Mouse (Mus musculus): ENCODE measurements around the gene Sgms1. TPM values are rescaled to one million over a fixed set of nuclear protein-coding genes. Genes with fewer than 3 reads are reported as not detected.

Gene Sgms1
- total and polyA plus RNA-seq, 2 experiments from 2014 or later: 21.3 to 28.4 TPM

DNA sequence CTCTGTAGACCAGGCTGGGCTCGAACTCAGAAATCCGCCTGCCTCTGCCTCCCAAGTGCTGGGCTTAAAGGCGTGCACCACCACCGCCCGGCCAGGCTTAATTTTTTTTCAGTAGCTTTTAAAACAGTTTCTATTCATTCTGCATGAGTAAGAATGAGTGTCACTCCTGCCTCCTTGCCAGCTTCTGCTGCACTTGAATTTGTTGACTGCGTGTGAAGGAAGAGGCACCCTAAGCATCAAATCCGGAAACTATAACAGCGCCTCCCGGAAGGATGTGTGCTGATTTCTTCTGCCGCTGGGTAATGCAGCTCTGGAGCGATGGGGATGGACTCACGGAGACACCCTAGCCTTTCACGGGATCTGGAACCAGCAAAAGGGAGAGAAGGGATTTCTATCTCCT is 5.3 kb upstream of the Sgms1 start:
- no peak overlapping the region for H3K9ac ChIP-seq (replicated peaks; ENCODE audit: low read length, poor library complexity, severe bottlenecking)
- no peaks in the 10 kb centered on the region for H3K27me3 ChIP-seq (ENCODE audit: insufficient read depth, low read length)
- ATAC-seq (ENCODE audit: low FRiP score) (no peak), DNase-seq (ENCODE audit: low spot score) (no peak)
- no peaks in the 10 kb centered on the region for H3K9me3 ChIP-seq (ENCODE audit: low read length)
- H3K36me3 ChIP-seq (ENCODE audit: insufficient read depth, low read length): no peaks in the 10 kb centered on the region
- H3K4me3 ChIP-seq (ENCODE audit: low read depth, low read length): no peak overlapping the region
- no peaks in the 10 kb centered on the region for H3K4me1 ChIP-seq (ENCODE audit: insufficient read depth, low read length)
- no peak overlapping the region for H3K27ac ChIP-seq (ENCODE audit: low read depth, low read length)
- no peak for TF ChIP-seq CTCF (IDR thresholded peaks at IDR 0.05)
- no peak overlapping the region for H3K4me2 ChIP-seq (ENCODE audit: low read depth, low read length, poor library complexity, severe bottlenecking)
- WGBS: 96% methylated on average over 13 of the region's 13 CpGs

DNA sequence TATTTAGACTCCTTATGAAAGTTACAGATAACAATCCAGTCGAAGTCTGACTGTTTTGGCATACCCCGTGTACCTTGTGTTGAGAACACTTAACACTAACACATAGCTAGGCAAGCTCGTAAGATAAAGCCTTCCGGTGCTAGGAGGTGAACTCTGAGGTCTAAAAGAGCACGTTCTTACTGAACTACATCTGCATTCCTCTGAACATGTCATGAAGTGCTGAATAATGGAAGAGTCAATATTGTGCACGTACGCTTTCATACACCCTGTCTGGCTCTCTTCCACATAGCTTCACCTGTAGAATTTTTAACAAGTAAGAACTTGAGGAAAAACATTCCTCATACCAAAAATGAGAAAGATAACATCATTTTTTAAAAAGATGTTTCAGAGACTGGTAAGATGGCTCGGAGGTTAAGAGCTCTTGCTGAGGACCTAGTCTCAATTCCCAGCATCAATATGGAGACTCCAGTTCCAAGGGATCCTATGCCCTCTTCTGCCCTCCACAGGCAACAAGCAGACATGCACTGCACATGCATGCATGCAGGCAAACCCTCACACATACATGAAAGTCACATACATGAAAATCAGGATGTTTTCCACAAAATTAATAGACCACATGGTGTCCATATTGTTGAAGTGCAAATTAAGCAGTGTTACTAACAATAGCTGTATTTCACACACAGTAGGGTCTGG is 4.4 kb upstream of the Sgms1 start:
- DNase-seq (ENCODE audit: low spot score) (no peak), ATAC-seq (ENCODE audit: low FRiP score) (no peak)
- WGBS: 94% methylated on average over 8 of the region's 8 CpGs

DNA sequence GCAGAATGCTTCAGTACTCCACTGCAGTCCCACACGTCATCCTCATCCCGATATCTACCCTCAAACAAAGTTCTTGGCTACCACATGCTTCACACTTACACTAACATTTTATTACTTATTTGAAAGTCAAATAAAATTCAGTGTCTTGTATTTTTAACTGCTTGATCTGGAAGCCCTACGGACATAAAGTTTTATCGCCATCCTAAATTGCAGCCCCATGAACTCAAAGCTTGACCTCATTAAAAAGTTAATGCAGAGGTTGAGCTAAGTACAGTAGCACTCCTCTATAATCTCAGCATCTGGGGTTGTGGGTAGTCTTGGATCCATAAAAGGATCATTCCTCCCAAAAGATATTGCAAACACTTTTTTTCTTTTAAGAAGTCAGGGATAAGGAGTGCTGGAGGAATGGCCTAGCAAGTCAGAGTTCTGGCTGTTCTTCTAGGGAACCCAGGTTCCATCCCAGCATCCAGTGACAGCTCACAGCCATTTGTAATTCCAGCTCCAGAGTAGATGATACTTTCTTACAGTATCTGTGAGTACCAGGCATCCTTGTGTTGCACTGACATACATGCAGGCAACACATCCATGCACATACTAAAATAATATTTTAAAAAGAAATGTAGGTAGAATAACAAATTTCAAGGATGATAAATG is 3.7 kb upstream of the Sgms1 start:
- WGBS: 93% methylated on average over 4 of the region's 4 CpGs
- no peak for ATAC-seq (ENCODE audit: low FRiP score)

More for the DNA sequence above, 4.4 kb upstream of the Sgms1 start:
- no peak for TF ChIP-seq CTCF (IDR thresholded peaks at IDR 0.05)
- Histone ChIP-seq H3K36me3 (ENCODE audit: insufficient read depth, low read length) (no peaks in the 10 kb centered on the region), H3K4me2 (ENCODE audit: low read depth, low read length, poor library complexity, severe bottlenecking) (no peak overlapping the region), H3K9me3 (ENCODE audit: low read length) (no peaks in the 10 kb centered on the region), H3K4me3 (ENCODE audit: low read depth, low read length) (no peak overlapping the region), H3K27ac (ENCODE audit: low read depth, low read length) (no peak overlapping the region), H3K27me3 (ENCODE audit: insufficient read depth, low read length) (no peaks in the 10 kb centered on the region), H3K9ac (replicated peaks; ENCODE audit: low read length, poor library complexity, severe bottlenecking) (no peak overlapping the region), H3K4me1 (ENCODE audit: insufficient read depth, low read length) (no peaks in the 10 kb centered on the region)

DNA sequence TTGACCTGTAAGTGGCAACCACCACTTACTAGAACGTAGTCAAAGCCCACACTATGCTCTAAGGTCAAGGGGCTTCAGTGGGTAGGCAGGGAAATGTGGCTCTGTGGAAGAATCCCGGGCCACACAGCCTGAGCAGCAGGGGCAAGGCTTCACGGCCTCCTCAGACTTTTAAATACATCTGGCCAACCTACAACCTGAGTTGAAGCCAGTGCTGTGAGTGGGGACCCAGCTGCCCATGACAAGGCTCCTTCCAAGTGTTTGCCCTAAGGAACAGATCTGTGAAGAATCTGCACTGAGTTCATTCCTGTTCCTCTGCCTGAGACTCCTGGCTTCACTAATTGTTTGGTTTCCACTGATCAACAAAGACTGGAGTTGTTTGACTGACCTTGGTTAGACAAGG is 1.9 kb upstream of the Sgms1 start:
- no peak overlapping the region for H3K4me2 ChIP-seq (ENCODE audit: low read depth, low read length, poor library complexity, severe bottlenecking)
- H3K4me1 ChIP-seq (ENCODE audit: insufficient read depth, low read length): no peaks in the 10 kb centered on the region; the same call in 1 of the 2 replicates
- DNase-seq (ENCODE audit: low spot score) (no peak), ATAC-seq (ENCODE audit: low FRiP score) (no peak)
- no peak overlapping the region for H3K27ac ChIP-seq (ENCODE audit: low read depth, low read length)
- no peak overlapping the region for H3K9ac ChIP-seq (replicated peaks; ENCODE audit: low read length, poor library complexity, severe bottlenecking)
- WGBS: 92% methylated on average over 3 of the region's 3 CpGs
- H3K9me3 ChIP-seq (ENCODE audit: low read length): no peaks in the 10 kb centered on the region
- TF ChIP-seq CTCF (IDR thresholded peaks at IDR 0.05): no peak
- no peak overlapping the region for H3K4me3 ChIP-seq (ENCODE audit: low read depth, low read length)
- no peaks in the 10 kb centered on the region for H3K36me3 ChIP-seq (ENCODE audit: insufficient read depth, low read length)
- no peaks in the 10 kb centered on the region for H3K27me3 ChIP-seq (ENCODE audit: insufficient read depth, low read length)

More for the DNA sequence above, 3.7 kb upstream of the Sgms1 start:
- Histone ChIP-seq H3K27ac (ENCODE audit: low read depth, low read length) (no peak overlapping the region), H3K36me3 (ENCODE audit: insufficient read depth, low read length) (no peaks in the 10 kb centered on the region), H3K9me3 (ENCODE audit: low read length) (no peaks in the 10 kb centered on the region), H3K4me2 (ENCODE audit: low read depth, low read length, poor library complexity, severe bottlenecking) (no peak overlapping the region), H3K4me3 (ENCODE audit: low read depth, low read length) (no peak overlapping the region), H3K4me1 (ENCODE audit: insufficient read depth, low read length) (no peaks in the 10 kb centered on the region), H3K9ac (replicated peaks; ENCODE audit: low read length, poor library complexity, severe bottlenecking) (no peak overlapping the region), H3K27me3 (ENCODE audit: insufficient read depth, low read length) (no peaks in the 10 kb centered on the region)
- no peak for DNase-seq (ENCODE audit: low spot score)
- no peak for TF ChIP-seq CTCF (IDR thresholded peaks at IDR 0.05)

DNA sequence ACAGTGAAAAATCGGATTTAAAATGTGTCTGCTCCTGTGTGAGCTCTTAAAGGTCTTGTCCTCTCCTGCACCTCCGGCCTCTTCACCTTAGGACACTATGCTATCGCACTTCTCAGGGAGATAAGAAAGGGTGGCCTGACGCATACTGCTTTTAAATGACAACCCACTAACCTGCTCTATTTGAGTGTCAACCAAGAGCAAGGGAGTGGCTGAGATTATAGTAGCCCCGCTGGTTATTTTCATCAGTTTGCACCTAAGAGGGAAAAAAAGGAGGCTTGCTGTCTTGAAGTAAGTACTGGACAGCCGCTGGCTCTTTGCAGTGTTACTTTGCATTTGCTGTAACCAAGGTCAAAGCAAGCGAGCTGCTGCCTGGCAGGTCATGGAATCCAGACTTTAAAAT is 602 bp upstream of the Sgms1 start:
- H3K9ac ChIP-seq (replicated peaks; ENCODE audit: low read length, poor library complexity, severe bottlenecking): peak overlapping the region; percentile 94
- DNase-seq (ENCODE audit: low spot score) (no peak), ATAC-seq (ENCODE audit: low FRiP score) (no peak)
- no peaks in the 10 kb centered on the region for H3K36me3 ChIP-seq (ENCODE audit: insufficient read depth, low read length)
- peak overlapping the region; percentile 93 for H3K27ac ChIP-seq (ENCODE audit: low read depth, low read length)
- TF ChIP-seq CTCF (IDR thresholded peaks at IDR 0.05): no peak
- peak overlapping the region; percentile 88 for H3K4me2 ChIP-seq (ENCODE audit: low read depth, low read length, poor library complexity, severe bottlenecking)
- H3K9me3 ChIP-seq (ENCODE audit: low read length): no peaks in the 10 kb centered on the region
- no peaks in the 10 kb centered on the region for H3K27me3 ChIP-seq (ENCODE audit: insufficient read depth, low read length)
- H3K4me1 ChIP-seq (ENCODE audit: insufficient read depth, low read length): no peaks in the 10 kb centered on the region; the same call in 1 of the 2 replicates
- 78% methylated on average over 7 of the region's 7 CpGs for WGBS
- peak overlapping the region; percentile 84 for H3K4me3 ChIP-seq (ENCODE audit: low read depth, low read length)

All from midbrain, postnatal 0 days (tissue).